Mouse (Mus musculus): Measurements from ENCODE around the gene Fam102b.

Gene Fam102b

DNA sequence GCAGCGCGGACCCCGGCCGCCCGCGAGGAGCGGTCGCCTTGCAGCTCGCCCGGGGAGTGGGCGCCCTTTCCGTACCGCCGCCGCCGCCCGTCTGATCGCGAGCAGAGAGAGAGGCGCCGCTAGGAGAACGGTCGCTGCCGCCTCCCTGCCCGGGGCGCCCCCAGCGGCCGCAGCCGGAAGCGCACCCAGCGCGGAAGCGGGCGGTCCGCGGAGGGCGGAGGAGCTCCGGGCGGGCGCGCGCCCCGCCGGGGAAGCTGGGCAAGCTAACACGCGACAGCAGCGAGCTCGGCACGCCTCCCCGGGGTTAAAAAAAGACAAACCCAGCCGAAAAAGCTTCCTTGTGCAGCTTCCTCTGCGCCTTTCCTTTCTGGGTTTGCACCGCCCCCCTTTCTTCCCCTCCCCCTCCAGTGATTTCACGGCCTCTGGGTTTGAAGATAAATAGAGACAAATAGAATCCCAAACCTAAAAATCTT, at the start of gene Fam102b:
Gene Fam102b, minus strand, starts transcription at position 93 of the 473 bp plus-strand sequence.
- DNase-seq (ENCODE audit: low spot score): peak; percentile 90

DNA sequence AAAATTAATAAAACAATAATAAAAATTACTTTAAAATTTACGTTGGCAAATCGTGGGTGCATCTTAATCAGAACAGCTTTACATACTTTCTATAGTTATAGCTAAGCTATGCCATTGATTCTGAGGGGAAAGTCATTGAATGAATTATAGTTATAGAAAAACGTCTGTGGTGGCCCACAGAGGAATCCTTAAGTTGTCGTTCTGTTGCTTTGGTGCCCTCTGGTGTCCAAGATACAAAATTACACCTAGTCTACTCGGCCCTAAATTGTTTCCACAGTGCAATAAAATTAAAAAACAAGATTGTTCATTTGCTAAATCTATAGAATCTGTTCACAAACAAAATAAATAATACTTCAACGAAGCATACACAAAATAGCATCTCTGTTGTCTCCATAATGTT, 35.6 kb upstream of the Fam102b start:
- peak; percentile 80 for DNase-seq (ENCODE audit: low spot score)

DNA sequence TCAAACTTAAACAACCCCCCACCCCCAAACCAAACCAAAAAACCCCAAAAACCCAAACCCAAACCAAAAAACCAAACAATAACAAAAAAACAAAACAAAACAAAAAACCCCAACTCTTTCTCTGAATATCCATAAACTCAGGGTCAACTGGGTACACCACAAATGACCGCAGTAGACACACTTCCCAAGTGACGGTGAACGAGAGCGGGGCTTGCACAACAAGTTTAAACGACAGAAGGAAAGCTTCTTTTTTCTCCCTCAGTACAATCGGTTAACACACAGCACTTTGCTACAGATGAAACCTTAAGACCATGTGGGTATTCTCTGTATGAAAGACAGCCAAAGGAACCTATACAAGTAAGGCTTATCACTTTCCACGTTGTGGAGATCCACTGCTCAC, 35.0 kb upstream of the Fam102b start:
- no peak for DNase-seq (ENCODE audit: low spot score)

DNA sequence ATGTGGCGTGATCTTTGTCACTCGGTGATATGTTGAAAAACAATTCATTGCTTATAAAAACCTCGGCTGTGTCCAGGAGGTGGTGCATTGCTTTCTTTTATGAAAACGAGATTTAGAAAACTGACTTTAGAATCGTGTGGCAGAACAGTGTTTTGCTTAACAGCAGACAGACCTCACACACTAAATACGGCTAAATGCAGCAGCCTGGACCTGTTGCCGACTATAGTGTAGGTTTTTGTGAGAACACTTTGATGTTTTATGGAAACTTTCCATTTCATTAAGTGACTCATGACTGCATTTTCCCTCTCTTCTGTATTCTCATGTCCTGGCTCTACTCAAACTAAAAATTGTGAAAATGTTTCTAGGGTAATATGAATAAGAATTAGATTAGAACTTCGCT, 32.5 kb upstream of the Fam102b start:
- no peak for DNase-seq (ENCODE audit: low spot score)

DNA sequence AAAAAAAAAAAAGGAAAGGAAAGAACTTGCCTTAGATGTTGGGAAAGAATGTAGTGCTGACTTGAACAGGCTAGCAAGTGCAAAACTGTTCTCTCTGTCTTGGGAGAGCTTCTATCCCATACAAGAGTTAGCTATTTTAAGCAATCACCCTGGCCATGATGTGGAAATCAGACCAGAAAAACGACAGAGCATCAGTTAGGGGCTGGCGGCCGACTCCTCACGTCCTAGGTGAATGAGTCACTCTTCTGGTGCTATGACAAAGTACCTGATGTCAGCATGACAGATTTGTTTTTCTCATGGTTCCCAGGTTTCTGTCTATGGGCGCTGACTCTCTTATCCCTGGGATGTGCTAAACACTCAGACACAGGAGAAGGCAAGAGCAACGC, 24.5 kb upstream of the Fam102b start:
- no peak for DNase-seq (ENCODE audit: low spot score)

DNA sequence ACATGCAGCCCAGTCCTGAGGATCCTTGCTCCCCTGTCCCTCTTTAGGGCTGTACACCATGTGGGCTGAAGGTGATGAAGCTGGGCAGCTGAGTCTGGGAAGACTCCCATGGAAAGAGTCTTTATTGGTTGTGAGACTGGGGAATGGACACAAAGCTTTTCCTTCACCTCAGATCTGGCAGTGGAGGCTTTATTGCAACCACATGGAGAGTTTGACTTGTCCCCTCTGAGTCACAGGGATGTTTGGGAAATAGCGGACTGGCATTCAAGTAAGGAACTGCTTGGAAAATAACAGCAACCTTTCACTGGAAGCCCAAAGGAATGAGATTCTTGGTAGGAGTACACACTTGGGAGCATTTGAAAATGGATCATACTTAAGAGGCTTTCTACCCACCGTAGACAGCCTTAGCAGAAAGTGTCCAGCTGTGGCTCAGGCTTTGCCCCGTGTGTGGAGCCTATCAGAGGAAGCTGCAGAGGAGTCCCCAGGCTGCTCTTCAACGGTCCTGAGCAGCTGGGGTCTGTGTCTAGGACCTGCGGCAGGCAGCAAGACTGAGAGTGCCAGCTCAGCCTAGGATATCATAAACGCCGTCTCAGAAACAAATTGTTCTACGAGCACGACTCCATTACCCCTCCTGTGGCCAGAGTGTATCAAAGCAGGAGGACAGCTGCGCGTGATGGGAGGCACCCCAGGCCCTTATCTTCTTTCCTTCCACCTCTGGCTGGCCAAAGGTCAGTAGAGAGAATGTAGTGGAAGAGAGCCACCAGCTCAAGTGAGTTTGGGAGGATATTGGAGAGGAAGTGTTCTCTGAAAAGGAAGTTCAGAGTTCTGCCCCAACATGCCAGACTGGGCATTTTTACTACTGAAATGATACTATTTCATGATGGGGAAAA, 23.9 kb upstream of the Fam102b start:
- DNase-seq (ENCODE audit: low spot score): no peak

DNA sequence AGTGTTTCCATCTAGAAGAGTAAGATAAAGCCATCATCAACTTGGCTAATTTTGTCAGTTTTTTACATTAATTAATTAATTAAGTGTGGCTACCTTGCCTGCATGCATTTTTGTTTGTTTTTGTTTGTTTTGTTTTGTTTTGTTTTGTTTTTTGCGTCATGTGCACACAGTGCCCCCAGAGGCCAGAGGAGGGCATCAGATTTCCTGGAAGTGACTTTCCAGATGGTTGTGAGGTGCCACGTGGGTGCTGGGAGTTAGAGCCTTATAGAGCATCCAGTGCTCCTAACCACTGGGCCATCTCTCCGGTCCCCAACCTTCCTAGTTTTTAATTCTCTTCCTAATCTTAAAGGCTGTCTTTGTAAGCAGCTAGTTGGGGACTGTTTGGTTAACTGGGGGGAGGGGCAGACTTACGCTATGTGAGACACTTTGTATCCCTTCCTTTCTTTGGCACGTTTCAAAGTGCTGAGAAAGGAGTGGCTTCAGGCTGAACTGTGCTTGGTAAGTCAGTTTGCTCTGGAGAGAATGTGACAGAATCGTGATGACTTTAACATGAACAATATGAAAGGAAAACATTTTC, 20.4 kb upstream of the Fam102b start:
- DNase-seq (ENCODE audit: low spot score): peak; percentile 57

DNA sequence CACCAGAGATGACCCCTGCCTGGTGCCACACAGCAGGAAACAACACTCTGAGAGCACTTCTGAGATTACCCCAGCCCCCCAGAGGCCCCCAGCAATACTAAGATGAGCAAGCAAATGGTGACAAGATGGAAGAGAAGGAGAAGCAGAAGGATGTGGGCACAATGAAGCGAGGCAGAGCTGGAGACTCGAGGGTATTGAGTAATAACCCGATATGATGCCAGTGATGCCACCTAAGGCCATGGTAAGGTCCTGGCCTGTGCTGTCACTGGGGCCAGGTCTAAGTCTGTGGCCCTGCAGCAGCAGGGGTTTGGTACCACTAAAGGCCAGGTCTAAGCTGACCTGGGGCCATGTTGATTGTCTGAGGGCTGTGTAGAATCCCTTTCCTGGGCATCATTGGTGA, 19.0 kb upstream of the Fam102b start:
- no peak for DNase-seq (ENCODE audit: low spot score)

DNA sequence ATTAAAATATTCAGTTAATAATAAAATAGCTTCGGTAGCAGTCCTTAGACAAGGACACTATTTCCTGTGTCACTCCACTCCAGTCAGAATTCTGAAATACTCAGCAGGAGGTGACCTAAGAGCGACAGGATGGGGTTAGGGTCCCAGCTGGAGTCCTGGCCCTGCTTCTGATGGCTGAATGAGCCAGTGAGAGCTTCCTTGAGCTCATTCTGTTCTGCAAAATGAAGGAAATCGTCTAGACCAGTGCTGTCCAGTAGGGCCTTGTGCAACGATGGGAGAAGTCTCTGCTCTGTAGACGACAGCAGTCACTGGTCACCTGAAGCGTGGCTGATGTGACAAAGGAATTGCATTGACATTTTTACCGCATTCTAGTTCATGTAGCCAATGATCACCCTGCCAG, 16.0 kb upstream of the Fam102b start:
- no peak for DNase-seq (ENCODE audit: low spot score)

DNA sequence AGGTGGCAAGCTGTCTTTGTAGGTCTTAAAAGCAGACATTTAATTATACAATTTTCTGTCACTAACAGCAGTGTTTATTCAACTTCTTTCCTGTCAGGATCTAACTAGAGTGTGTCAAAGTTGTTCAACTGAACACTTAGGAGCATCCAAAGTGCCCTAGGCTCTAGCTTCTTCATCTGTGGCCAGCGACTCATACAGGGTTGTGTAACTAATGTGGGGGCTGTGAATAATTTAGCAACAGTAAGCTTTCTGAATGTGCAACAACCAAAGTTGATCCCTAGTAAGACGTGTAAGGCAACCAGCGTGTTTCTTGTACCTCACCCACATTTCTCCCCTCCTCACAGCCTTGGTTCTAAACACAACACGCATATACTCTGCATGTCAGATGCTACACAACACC, 13.5 kb upstream of the Fam102b start:
- no peak for DNase-seq (ENCODE audit: low spot score)

DNA sequence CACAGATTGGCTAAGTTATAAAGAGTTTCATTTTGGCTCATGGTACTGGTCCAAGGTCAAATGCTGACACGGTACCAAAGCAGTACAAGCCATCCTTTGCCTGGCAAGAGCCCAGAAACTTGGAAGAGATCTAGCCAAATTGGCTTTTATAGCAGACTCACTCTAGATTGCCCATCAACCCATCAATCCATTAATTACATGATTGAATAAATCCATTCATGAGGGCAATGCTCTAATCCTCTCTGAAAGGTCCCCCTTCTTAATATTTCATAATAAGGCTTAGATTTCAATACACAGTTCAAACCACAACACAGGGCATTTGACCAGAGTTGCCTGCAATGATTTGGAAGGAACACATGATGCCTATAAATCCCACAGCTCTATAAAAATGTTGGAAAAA, 7.0 kb upstream of the Fam102b start:
- DNase-seq (ENCODE audit: low spot score): no peak

DNA sequence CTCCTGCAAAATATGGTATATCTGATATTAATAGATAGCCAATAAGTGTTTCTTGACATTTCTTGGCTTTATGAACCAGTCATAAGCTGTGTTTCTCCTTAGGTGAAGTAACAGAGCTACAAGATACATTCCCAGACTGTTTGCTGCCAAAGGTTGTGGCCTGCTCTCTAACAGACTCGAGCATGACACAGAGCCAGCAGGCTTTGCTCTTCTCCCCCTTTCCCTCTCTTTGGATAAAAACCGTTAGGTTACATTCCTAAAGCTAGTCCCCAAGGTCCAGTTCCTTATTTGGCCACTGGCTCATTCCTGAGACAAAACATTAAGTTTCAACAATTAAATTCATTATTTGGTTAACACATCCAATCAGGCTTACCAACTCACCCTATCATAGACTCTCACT, 4.9 kb upstream of the Fam102b start:
- DNase-seq (ENCODE audit: low spot score): no peak

DNA sequence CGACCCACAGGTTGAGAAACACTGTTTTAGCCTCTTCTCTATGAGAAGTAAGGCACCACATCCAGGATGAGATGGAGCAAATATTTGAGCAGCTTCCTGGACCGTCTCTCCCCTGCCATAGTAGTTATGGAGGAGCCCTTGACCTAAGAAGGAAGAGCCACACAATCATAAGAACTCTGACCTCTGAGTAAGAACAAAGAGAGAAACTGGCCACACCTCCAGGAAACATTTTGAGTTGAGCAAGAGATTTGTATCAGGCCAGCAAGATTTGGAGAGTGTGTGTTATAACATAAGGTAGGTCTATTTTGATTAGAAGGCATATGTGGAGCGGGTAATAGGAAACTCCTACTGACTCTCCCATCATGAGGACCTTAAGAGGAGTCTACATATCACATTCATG, 4.2 kb upstream of the Fam102b start:
- DNase-seq (ENCODE audit: low spot score): no peak

DNA sequence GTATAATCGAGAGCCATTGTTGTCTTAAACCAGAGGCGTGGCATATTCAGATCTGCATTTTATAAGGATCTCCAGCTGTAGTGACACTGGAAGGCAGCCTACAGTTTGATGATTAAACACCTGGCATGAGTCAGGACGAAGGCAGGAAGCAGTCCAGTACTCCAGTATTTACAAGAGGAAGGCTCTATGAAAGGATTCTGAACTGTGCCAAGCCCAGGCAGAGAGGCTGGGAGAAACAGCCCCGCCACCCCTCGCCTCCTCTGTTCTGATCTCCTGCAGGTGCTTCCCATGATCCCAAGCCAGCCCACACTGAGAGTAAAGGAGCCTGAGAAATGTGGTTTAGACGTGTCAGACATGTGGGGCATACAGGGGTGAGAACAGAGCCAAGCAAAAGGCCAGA, 3.4 kb upstream of the Fam102b start:
- no peak for DNase-seq (ENCODE audit: low spot score)

DNA sequence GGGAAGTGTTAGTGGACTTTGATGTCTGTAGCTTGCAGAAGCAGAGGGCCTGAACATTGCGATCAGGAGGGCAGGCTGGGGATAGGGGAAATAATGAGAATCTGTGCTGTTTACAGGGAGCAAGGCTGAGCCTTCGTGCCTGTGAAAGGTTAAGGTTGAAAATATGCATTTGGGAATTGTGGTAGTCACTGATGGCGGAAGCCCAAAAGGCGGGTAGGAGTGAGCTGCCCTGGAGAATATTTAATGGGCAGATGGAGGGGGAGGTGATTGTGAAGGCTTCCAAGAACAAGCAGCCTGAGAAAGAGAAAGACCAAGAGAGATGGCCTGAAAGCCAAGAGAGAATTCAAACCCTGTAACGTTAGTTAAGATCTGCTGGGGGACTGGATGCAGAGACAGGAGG, 2.3 kb upstream of the Fam102b start:
- DNase-seq (ENCODE audit: low spot score): no peak

DNA sequence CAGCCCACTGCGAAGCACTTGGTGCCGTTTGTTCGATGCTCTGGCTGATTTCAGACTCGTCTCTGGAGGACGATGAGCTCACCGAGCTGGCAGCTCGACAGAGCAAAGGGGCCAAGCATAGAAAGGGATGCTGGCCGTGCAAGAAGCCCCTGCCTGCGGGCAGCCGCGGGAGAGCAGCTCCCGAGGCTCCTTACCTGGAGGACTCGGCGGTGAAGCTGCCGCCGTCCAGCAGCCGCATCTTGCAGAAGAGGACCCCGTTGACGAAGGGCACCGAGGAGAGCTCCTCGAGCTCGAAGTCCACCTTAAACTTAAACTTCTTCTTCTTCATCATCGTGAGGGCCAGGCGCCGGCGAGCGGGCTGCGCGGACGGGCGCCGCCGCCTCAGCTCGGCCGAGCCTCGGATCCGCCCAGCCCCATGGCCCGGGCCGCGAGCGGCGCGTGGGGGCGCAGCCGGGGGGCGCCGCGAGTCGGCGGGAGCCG, 376 bp downstream of the Fam102b start:
- DNase-seq (ENCODE audit: low spot score): peak; percentile 68

DNA sequence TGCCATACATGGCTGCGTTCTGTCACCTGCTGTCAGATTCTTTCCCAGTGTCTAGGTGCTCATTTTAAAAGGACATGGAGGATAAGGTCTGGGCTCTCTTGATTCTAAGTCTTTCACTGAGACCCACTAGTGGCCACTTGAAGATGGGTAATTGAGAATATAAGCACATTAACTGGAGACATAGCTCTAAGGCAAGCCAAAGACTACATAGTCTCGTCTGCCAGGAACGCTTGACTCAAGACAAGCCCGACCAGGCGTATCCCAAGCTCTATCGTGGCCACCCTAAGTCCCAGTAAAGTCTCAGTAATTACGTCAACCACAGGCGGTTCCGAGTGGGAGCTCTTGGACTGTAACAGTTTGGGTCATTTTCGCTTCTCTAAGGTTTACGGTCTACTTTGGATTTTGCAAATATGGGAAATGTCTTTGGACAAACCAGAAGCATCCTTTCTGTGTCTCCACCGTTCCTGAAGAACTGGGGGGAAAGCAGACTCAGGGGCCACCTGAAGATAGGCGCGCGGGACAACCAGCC, 881 bp downstream of the Fam102b start:
- DNase-seq (ENCODE audit: low spot score): peak; percentile 59

DNA sequence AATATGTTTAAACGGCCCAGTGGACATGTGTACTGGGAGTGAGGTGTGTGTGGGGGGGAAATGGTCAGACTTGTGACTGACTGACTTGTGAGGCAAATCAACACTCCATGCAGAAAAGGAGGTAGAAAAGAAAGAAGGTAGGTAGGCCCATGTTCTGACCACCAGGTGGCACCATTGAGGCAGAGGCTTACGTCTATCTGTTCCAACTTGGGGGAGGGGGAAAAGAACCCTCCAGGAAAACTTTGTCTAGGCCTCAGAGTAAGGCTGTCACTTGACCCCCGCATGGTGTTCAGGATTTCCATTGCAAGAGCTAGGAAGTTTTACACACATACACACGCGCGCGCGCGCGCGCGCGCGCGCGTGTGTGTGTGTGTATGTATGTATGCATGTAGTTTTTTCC, 1.8 kb downstream of the Fam102b start:
- peak; percentile 95 for DNase-seq (ENCODE audit: low spot score)

DNA sequence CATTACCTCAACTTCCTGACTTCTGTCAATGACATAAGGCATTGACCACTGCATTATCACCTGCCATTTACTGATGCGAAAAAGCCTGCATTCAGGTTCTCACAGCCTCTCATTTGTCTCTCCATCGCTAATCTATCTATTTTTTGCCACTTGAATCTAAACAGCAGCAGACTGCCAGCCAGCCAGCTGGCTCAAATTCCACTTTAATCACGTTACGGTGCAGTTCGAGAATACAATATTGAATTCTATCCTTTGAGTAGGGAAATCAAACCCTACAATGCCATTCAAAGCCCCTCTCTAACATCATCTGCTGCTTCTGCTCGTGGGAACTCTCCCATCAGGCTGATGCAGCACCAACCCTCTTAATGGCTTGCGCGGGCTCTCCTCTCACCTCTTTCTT, 4.3 kb downstream of the Fam102b start:
- no peak for DNase-seq (ENCODE audit: low spot score)

DNA sequence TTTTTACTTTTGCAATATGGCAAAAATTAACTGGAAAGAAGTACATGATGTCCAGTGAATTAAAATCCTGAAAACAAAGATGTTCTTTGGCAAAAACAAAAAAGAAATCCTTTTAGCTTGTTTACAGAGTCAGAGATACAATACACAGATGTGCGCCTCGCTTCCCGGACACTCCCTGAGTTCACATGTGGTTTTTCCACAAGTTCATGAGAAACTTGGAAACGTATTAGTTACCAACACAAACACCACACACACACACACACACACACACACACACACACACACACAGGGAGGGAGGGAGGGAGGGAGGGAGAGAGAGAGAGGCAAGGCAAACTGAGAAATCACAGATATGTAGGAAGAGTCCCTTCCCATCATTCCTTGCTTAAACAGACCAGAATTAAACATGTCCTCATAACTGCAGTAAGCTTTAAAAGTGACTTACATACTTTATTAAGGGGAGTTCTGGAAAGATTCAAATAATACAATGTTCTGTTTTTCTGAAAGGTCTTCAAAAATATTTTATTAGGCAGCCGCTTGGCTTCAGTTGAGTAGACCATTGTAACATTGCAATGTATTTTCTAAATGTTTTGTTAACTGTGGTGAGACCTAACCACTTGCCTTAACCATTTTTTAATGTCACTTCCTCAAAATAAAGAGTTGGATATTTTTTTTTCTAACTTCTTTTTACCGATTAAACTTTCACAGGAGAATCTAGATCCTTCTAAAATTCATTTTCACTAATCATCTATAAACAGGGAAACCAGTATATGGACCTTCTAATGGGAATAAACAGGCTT, 5.5 kb downstream of the Fam102b start:
- no peak for DNase-seq (ENCODE audit: low spot score)

DNA sequence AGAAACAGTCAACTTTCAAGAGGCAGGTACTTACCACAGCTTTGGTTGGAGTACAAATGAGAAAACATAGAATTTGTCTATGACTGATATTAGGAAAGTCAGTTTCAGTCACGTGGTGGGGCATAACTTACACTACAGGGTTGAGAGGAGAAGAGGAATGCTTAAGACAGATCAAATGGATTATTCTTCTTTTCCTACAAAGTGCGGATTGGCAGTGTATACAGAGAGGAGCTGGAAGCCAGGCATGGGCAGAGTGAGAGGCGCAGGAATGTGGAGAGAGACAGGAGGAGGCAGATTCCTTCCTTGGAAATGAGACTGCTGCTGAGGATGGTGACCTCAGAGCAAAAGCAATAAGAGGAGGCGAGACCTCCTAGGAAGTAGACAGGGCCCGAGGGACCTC, 9.1 kb downstream of the Fam102b start:
- DNase-seq (ENCODE audit: low spot score): no peak

DNA sequence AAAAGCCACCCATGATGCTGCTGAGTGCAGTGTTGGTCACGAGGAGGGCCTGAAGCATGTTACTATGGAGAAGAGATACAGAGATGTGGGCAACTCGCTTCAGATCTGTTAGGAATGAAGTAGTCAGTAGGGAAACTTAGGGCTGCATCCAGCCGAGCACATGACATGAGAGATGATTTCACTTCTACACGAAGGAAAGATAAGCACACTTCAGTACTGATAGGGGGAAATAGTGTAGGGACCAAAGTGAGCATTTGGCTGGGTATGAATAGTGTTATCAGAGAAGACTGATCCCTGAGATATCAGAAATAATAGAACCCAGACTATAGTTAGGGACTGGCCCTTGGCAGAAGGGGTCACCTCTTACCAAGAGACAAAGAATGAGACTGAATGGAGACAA, 14.8 kb downstream of the Fam102b start:
- no peak for DNase-seq (ENCODE audit: low spot score)

All from embryo, embryonic 10.5 days (tissue).